Mouse (Mus musculus) megakaryocyte, embryonic 14.5 days (primary cell): ENCODE data around the gene Stk24. TPM values are rescaled to one million over a fixed set of nuclear protein-coding genes. Genes with fewer than 3 reads are reported as not detected.

Experiments
- H3K27me3 ChIP-seq: replicated peaks from 2 replicates; pipeline ENCODE3; 2012; ENCODE audit warnings: inconsistent platforms
- H3K36me3 ChIP-seq: replicated peaks from 2 replicates; pipeline ENCODE3; 2012; ENCODE audit warnings: low read length, inconsistent platforms, mixed read lengths
- H3K4me1 ChIP-seq: 2 replicates; pipeline ENCODE4 v1.6.1; 2012; ENCODE audit warnings: inconsistent platforms
- H3K4me3 ChIP-seq: replicated peaks from 2 replicates; pipeline ENCODE3; 2012; ENCODE audit warnings: moderate library complexity, mild to moderate bottlenecking, inconsistent platforms
- H3K9me3 ChIP-seq: 2 replicates; pipeline ENCODE4 v1.6.1; 2012; ENCODE audit warnings: inconsistent platforms
- FLI1 ChIP-seq: IDR thresholded peaks from 2 replicates; pipeline ENCODE4 v1.6.1; 2012; ENCODE audit warnings: low read length, inconsistent platforms, mixed read lengths
- GATA1 ChIP-seq: IDR thresholded peaks from 3 replicates; pipeline ENCODE4 v1.6.1; 2012; ENCODE audit warnings: mixed read lengths, low read length, inconsistent platforms, borderline replicate concordance
- polyA plus RNA-seq: library from polyadenylated mRNA; stranded (reverse); fragments of >175 nt; gene quantifications from 2 replicates; pipeline ENCODE4 v1.2.3, GENCODE M21; 2012; ENCODE audit warnings: low replicate concordance; ENCODE audit not compliant: insufficient read depth

Gene Stk24
- polyA plus RNA-seq, 1 experiment: 37.4 TPM

- no peak for TF ChIP-seq FLI1
- no peak for TF ChIP-seq GATA1
- Histone ChIP-seq H3K4me1 (no peaks in the 10 kb centered on the region), H3K36me3 (no peaks in the 10 kb centered on the region), H3K4me3 (no peak overlapping the region), H3K9me3 (peaks cover 4% of the 10 kb centered on the region), H3K27me3 (peaks cover 5% of the 10 kb centered on the region)
These were observed 135.7 kb downstream of the Stk24 start for GRCm38 (mm10) chr14:121244104-121244503.

DNA sequence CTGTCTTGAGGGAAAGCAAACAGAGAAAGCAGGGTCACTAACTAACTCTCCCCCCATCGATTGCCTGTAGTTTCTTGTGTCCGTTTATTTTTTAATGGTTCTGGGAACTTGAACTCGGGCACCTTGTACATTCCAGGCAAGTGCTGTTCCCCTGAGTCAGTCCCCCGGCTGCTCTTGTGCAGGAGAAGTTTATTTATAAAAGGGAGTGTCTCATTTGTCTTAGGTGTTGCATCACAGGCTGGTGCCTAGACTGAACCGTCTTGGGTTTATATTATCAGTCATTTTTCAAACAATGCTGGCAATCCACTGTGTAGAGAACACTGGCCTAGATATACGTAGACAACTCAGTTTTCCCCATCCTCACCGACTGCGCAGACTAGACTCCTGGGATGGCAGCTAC is 140.4 kb downstream of the Stk24 start:
- TF ChIP-seq GATA1: no peak
- TF ChIP-seq FLI1: no peak
- Histone ChIP-seq H3K27me3 (peaks cover 3% of the 10 kb centered on the region), H3K4me3 (no peak overlapping the region), H3K36me3 (no peaks in the 10 kb centered on the region), H3K9me3 (peaks cover 3% of the 10 kb centered on the region), H3K4me1 (no peaks in the 10 kb centered on the region)

GRCm38 (mm10) chr14:121238727-121239126 is 141.1 kb downstream of the Stk24 start:
- no peaks in the 10 kb centered on the region for H3K36me3 ChIP-seq

DNA sequence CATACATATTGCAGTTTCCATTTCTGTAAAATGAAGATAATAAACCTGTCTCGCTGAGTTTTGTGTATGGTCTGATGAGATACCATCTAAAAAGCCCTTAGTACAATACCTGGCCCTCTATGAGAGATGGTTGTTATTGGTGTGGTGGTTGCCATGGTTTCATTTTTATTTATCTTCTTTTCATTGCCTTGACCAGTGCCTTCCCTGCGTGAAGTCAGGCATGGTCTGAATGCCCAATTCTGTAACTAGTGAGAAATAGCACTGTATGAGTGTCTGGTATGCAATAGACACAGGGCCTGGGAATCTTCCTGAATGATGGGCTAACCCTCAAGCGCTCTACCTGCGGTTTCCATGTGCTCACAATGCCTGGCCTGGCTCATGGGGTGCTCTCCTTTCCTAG is 143.1 kb downstream of the Stk24 start:
- Histone ChIP-seq H3K9me3 (0 out of 2 replicates have a peak, but pooled peaks cover 10% of the 10 kb centered on the region), H3K4me1 (no peaks in the 10 kb centered on the region), H3K36me3 (no peaks in the 10 kb centered on the region), H3K27me3 (peaks cover 5% of the 10 kb centered on the region), H3K4me3 (no peak overlapping the region)
- TF ChIP-seq GATA1 (no peak), FLI1 (no peak)

More at GRCm38 (mm10) chr14:121238727-121239126, 141.1 kb downstream of the Stk24 start:
- TF ChIP-seq FLI1 (no peak), GATA1 (no peak)
- no peaks in the 10 kb centered on the region for H3K9me3 ChIP-seq
- H3K27me3 ChIP-seq: peaks cover 3% of the 10 kb centered on the region
- H3K4me3 ChIP-seq: no peak overlapping the region
- no peaks in the 10 kb centered on the region for H3K4me1 ChIP-seq

Other genes with a start within 250 kb of the Stk24 start
- not detected in 2 replicates for gene Slc15a1, start 125.2 kb upstream of the Stk24 start, polyA plus RNA-seq